Mouse (Mus musculus) mouse trophoblast stem cell (cell line): ENCODE measurements around the gene Tmprss11g.

Experiments
- in situ Hi-C, 2 experiments: fragments of 300-500 bp; cut with MseI, MboI; formaldehyde crosslinking; loops; 2 replicates in 1 of 2; 3 replicates in 1 of 2; pipeline ENCODE4 v1.15.1; 2025

Gene Tmprss11g

GRCm38 (mm10) chr5:86518500-86518899 is at the start of gene Tmprss11g:
Gene Tmprss11g, minus strand, starts transcription at chr5:86518600.
- in situ Hi-C loops = no loop called here

- in situ Hi-C loops = no loop called here
Measured at GRCm38 (mm10) chr5:86546693-86547092, 28.3 kb upstream of the Tmprss11g start.

- in situ Hi-C loops = no loop called here
Measured at GRCm38 (mm10) chr5:86540601-86541000, 22.2 kb upstream of the Tmprss11g start.

- in situ Hi-C loops = no loop called here
Measured at GRCm38 (mm10) chr5:86528725-86529124, 10.3 kb upstream of the Tmprss11g start.

- in situ Hi-C loops = no loop called here
Measured at GRCm38 (mm10) chr5:86511538-86511937, 6.9 kb downstream of the Tmprss11g start.

- in situ Hi-C loops = no loop called here
Measured at GRCm38 (mm10) chr5:86493453-86493852, 24.9 kb downstream of the Tmprss11g start.

- in situ Hi-C loops = no loop called here
Measured at GRCm38 (mm10) chr5:86482562-86482961, 35.8 kb downstream of the Tmprss11g start.

GRCm38 (mm10) chr5:86482031-86482430 is 36.4 kb downstream of the Tmprss11g start:
- in situ Hi-C loops = no loop called here

- in situ Hi-C loops = no loop called here
Measured at GRCm38 (mm10) chr5:86473859-86474258, 44.5 kb downstream of the Tmprss11g start.

- in situ Hi-C loops = no loop called here
Measured at GRCm38 (mm10) chr5:86468890-86469289, 49.5 kb downstream of the Tmprss11g start, which contains the start of gene Tmprss11a. Gene Tmprss11a, minus strand, starts transcription at chr5:86468990.

GRCm38 (mm10) chr5:86439306-86439705 is 79.1 kb downstream of the Tmprss11g start:
- in situ Hi-C loops = loop anchor here (10.0 to 25.0 kb wide), 2 partner anchors 205 to 223 kb away; no protein-coding TSS in a partner anchor

- in situ Hi-C loops = loop anchor here (10.0 to 25.0 kb wide), 2 partner anchors 206 to 224 kb away; no protein-coding TSS in a partner anchor
Measured at GRCm38 (mm10) chr5:86438548-86438947, 79.9 kb downstream of the Tmprss11g start.
